Mouse (Mus musculus): Measurements from ENCODE around the gene Myh3. TPM values are rescaled to one million over a fixed set of nuclear protein-coding genes. Genes with fewer than 3 reads are reported as not detected.

Myh3 gene
- total RNA-seq, 1 experiment from 2014 or later, result not detected

DNA sequence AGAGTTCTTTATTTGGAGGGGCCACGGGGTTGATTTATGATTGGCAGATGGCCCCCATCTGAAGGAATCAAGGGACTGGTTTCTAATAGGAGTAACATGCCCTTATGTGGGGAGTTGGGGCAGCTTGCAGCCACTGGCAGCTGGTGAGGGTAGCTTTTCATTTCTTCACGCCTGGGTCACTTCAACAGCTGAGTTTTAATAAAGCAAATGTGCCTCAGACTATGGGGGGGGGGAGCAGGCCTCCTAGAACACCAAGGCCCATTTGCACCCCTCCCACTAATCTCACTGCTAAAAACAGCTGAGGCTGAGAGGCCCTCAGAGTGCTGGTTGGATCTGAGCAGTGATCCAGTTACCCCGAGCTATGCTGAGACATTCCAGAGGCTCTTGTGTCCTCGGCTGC, 27.6 kb downstream of the Myh3 start:
- DNase-seq, result no peak

DNA sequence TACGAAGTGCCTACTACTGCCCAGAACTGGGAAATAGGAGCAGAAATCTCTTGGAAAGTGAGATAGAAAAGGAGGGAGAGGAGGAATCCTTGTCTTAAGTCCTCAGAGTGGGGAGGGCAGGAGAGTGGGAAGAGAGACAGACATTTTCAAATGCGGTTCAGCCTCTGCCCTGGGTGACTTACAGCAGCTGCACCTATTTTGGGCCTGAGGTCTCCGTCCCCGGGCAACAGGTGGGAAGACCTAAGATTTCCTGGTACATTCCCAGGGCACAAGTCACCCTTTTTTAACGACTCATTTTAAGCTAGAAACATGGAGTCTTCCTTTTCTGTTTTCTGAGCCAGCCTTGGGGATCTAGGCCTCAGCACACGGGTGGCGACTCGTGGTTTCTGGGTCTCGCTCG, 28.9 kb downstream of the Myh3 start:
- no peak for DNase-seq

GRCm38 (mm10) chr11:67110168-67110948, 32.3 kb downstream of the Myh3 start:
- DNase-seq, result peak; percentile 66

DNA sequence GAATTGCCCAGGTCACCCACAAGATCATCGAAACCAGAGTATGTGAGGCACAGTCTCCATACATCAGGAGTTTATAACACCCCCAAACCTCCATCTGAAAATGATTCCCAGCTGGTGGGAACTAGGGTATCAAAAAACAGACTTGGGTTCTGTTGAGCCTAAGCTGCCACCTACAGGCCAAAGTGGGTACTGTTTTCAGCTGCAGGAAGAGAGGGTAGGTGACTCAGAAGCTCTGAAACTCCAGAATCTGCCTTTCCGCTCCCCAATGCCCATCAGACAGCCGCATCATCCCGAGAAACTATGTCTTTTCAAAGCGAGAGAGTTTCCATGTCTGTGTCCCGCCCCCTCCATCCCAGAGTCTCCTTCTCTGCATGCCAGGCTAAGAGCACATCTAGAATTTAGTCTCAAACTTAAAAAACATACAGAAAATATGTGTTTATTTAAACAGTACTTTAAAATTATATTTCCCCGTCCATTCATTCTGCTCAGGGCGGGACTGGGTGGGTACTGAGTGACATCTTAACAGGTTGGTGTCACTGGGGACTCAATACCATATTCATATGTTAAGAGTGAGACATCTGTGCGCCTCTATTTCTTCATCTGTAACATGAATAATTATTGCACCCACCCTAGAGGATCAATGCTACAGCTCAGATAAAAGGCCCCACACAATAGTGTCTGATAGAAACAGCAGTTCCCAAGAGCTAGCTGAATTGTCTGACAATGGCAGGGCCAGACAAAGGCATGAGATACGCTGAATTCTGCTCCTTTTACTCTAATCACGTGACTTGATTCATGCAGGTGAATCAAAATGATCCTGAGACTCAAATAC, 34.1 kb downstream of the Myh3 start:
- peak; percentile 60 for DNase-seq

DNA sequence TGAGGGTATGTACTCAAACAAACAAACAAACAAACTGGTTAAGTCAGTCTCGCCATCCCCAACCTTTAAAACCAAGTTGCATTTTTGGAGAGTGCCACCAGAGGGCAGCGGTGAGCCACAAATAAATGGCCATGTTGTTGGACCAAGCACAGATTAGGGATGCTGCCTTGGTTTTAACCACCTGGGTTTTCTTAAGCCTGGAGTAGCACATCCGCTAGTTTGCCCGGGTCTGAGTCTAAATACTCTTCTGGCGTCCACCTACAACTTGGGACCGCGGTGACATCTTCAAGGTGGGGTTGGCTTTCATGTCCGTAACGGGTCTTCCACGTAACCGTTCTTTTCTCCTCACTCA, 34.7 kb downstream of the Myh3 start:
- DNase-seq, result peak; percentile 74

DNA sequence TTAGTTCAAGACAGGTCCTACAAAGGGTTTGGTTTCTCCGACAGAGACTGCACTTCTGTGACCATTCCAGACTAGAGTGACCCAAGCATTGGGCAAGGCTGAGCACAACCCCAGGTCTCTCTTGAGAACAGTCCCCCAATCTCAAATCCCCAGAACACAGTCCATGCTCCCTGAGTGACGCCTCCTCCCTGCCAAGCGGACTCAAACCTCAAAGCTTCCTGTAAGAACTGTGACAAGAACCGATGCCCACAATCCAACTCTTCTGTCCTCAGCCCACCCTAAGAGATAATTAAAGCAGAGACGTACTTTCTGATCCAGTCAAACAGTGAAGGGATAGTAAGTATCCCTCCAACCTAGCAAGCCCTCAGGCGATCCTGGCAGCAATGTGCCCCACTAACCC, 35.3 kb downstream of the Myh3 start:
- DNase-seq, result no peak

DNA sequence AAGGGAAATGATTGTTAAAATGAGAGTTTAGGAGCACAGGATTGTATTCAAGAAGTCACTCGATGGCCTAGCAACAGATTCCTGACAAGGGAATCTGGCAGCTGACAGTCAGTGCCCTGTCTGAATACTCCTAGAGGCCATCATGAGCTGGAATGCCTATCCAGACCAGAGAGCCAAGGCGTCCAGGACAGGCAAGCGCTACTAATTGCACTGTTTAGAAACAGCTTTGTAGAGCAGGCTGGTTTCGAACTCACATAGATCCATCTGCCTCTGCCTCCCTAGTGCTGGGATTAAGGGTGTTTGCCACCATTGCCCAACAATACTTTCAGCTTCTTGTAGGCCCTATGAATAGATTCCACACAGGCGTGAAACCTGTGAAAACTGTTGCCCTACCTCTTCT, 36.2 kb downstream of the Myh3 start:
- DNase-seq, result no peak

DNA sequence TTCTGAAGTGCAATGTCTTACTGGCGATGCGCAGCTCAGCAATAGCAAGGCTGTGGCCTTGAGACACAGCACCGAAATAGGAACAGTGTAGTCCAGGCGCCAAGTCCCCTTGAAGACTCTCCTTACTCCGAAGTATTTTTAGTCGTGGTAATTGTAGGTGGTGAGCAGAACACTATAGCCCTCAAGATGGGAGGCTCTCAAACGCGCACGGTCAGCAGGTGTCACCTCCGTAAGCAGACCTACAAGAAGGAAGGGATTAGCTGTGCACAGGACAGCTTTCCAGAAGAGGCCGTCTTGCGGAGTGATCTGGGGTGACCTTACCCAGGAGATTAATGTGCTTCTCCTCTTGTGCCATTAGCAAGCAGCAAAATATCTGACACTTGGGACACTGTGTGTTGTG, 36.8 kb downstream of the Myh3 start:
- DNase-seq, result no peak

DNA sequence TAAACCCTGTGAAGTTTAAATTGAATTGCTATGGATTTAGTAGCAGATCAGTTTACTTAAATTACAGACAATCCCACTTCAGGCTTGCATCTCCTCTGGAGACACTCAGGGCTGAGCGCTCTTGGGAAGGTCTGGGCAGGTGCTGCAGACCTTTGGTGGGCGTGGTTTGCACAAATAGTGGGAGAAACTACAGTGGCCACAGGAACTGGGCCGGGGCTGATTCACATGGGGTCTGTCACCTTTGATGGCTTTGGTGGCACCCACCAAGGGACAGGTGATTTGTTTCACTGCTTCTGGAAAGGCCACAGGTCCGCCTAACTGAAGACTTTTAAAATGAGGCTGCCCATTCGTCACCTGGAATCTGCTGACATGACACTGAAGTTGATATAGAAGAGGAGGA, 38.6 kb downstream of the Myh3 start:
- no peak for DNase-seq

DNA sequence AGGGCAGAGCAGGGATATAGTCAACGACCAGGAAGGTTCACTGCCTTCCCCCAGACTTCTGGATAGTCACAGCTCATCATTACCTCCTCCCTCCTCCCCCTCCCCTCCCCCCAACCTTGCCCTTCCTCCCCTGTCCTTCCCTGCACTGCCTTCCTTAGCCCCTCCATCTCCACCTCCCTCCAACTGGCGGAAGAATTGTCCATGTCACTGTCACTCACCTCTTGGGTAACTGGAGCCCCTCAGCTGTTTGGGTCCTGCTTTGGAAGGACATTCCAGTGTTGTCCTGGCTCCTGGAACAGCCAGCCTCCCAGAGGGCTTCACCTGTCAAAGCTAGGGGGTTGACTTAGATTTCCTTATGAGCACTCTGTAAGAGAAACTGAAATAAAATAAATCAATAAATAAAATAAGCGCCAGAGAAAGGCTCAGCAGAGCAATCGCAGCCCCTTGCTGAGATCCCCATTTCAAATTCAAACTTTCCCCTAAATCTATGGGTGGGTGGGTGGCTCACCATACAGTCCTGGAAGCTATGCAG, 41.5 kb downstream of the Myh3 start:
- no peak for DNase-seq

DNA sequence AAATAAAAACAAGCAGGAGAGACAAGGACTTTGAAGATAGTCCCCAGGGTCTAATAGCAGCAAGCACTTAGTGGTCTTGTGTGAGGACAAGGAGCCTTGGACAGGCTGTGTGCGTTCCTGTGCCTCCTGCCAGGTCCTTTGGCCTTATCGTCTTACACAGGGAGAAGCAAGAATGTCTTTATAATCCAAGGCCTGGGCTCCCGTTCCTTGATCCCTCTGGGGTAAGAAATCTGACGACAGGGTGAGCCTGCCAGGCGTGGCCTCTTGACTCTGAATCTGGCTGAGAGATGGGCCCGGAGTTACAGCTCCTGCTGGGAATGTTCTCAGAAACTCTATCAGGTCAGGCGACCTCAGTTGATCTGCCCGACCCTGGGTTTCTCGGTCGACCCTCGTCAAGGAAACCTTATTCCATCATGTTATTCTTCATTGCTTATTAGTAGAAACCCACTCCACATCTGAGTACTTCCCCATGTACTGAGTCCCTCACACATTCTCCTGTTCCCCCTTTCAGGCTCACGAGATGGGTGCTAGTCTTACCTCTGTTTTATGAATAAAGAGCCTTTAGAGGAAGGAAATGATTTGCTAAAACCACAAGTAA, 42.7 kb downstream of the Myh3 start:
- no peak for DNase-seq

DNA sequence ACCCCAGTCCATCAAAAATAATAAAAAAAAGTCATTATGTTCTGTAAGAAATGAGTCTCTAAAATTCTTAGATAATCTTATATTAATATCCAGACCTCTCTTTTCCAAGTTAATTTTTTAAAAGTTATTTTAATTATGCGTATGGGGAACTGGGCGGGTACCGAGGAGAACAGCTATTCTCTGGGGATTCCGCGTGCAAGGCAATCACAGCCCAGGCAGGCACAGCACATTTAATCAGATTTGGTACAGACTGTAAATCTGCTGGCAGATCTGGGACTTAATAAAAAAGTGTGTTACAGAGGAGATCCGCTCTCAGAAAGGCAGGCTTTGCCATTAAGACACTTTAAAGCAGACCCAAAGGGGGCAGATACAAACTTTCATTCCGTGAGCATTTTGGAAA, 46.8 kb downstream of the Myh3 start:
- no peak for DNase-seq

DNA sequence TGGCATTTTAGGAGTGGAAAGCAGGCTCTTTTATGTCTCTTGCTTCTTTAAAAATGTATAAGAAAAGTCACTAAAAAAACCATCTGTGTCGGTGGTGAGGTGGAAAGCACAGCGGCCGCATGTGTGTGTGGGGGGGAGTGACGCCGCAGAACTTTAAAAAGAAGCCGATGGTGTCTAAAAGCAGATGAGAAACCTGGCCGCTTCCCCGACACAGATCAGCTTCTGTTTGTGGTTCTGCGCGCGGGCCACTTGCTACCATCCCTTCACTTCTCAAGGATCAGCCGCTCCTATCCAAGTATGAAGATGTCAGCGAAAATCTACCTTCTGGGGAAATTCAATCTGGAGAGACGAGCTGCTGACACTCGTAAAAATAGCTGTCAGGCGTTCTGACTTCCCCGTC, 47.3 kb downstream of the Myh3 start:
- no peak for DNase-seq

DNA sequence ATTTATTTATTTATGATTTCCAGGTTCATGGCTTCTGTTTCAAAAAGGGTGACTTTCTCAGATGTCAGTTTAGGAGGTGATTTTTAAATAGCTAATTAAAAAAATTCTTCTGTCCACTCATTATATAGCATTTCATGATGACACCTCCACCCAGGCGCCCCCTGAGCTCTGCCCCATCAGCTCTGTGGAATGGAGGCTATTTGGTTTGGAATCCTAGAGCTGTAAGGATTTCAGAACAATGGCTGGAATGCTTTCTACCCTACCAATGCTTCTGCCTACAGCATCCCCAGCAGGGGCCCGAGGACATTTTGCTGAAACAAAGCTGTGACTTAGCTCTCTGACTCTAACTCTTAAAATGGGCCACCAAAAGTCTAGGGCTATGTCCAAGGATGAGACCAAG, 55.4 kb downstream of the Myh3 start:
- DNase-seq, result no peak

DNA sequence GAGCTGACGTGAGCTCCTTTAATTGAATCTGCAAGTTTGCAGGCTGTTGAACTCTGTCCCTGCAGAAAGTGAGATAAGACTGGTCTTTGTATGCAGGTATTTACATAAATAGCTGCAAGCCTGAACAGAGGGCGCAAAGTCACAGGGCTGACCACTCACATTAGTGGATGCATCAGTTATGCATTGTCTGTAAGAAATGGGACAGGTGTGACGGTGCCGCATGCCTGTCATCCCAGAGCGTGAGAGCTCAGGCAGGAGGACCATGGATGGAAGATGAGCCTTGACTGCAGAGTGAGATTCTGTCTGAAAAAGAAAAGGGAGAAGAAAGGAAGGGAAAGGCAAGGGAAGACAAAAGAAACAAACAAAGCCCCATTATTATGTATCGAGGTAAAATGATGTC, 56.6 kb downstream of the Myh3 start:
- DNase-seq, result no peak

GRCm38 (mm10) chr11:67135532-67135931, 57.4 kb downstream of the Myh3 start:
- DNase-seq, result no peak

DNA sequence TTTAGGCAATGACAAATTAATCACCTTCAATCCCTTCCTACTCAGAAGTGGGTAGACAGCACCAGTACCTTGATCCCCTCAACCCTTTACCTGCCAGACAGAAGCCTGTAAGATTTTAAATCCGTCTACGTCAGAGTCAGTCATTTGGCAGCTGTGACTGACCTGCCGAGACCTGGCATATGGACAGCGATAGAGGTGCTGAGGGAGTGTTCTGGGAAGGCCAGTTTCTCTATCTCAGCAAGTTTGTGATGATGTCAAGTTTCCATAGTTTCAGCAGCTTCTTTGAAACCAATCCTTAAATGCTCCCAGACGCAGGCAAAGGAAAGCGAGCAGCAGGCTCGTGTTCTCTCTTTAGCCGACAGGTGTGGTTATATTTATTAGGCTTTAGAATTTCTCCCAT, 61.5 kb downstream of the Myh3 start:
- no peak for DNase-seq

DNA sequence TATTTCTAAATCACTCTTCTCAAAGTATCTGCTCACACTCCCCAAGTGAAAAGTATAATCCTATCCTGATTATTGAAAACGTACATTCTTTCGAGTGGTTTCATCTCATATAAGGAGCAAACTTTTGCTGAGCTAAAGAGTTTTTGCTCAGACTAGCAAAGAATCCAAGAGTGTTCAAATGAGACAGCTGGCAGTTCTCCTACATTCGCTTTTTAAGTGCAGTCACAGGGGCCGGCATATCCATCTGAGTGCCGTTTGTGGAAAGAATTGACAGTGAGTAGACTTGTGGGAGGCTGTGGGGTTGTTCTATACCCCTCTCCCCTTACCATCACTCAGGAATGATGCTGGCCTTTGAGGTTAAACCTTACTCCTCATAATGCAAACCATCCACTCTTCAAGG, 62.1 kb downstream of the Myh3 start:
- DNase-seq, result no peak

DNA sequence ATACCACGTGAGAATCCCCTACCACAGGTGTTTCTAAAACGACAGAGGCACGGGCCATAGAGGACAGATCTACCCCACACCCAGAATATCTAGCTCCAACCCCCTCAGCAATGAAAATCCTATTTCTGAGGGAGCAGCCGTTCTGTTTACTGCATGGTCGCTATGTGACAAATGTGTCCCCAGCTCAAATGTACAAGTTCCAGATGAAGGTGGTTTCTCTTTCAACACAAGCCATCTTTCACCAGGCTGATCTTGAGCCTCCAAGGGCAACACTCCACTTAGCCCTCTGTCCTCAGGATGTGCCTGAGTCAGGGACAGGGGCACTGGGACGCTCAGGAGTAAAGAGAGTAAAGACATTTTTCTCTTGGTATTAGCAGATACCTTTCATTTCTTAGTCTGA, 62.9 kb downstream of the Myh3 start:
- DNase-seq, result no peak

DNA sequence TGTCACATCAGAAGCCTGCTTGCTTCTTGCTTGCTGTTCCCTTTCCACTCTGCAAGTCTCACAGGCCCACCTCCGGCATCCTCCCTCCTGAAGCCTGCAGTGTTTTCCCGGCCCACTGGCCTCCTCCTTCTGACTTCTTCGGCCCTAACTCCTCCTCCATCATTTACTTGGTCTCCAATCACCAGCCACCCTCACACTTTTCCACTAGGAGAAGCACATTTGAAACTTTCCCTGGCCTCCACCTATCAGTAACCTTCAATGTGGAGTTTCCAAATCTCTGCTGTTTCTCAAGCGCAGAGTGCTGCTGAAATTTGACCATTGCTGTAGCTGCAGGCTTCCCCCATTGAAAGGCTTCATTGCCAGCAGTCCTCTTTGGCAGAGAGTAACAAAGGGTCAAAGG, 63.9 kb downstream of the Myh3 start:
- no peak for DNase-seq

DNA sequence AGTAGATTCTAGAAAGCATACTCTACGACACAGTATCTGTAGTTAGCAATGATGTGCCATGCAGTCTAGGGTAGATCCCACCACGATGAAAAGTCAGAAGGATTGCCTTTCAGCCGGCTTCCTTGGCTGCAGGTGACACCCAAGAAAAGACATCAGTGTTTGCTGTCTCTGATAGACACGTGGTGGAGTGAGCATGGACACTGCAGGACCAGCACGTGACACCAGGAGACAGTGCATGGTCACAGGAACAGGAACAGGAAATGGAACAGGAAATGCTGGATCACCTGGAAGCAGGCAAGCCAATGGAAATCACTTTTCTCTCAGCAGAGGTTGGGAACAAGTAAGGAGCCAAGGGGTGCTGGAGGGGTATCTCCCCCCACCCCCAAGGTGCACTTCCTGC, 65.0 kb downstream of the Myh3 start:
- DNase-seq, result no peak

DNA sequence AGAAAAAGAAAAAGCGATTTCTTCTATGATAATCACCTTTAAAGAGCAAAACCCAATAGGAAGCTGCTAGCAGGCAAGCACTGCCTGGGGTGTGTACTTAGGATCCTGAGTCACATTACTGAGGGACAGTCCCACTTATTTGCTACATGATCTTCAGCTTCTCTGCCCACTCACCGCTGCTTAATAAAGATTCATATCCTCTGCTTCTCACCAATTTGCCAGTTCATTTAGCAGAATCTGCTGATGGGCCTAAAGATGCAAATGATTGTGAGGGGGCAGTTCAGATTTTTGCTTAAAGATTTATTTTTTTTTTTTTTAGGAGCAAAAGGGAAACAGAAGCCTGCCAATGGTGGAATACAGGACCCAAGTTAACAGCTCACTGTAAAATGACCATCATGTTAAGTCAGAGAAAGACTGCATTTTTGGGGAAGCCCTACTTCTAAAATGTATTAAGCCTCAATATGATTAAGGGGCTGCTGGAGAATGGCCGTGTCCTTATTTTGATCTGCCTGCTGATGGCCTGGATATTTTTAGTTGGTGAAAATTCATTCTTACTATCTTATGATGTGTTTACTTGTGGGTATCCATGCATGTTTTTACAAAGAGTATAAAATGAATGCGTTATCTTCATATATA, 65.9 kb downstream of the Myh3 start:
- no peak for DNase-seq

Data from adrenal gland, postnatal 25 days (tissue).